Mouse (Mus musculus) lung, postnatal 0 days (tissue): Measurements from ENCODE around the gene Rragd.

Experiments used
- CTCF ChIP-seq: IDR thresholded peaks from 2 replicates; pipeline ENCODE4 v1.5.1; 2016; ENCODE audit warnings: antibody characterized with exemption, mild to moderate bottlenecking
- EP300 ChIP-seq: IDR thresholded peaks from 2 replicates; pipeline ENCODE4 v1.6.1; 2016; ENCODE audit warnings: antibody characterized with exemption, mild to moderate bottlenecking, control low read depth

- TF ChIP-seq CTCF (no peak), EP300 (no peak)
Measured at GRCm38 (mm10) chr4:32951035-32951940, 31.5 kb upstream of the Rragd start.
